Mouse (Mus musculus) brain, embryonic 18.5 days (tissue): ENCODE results near the gene Irf3.
A peak's percentile ranks its signal among the peaks of the same experiment; 100 is the strongest.

Source experiments
- DNase-seq: peaks from one replicate; pipeline ENCODE4 v3.0.0-alpha.2; 2012; ENCODE audit warnings: low read depth, low spot score

Irf3 gene

GRCm38 (mm10) chr7:44997231-44997939 is at the start of gene Irf3:
TSS of gene Irf3 (plus strand) at chr7:44997648.
- peak; percentile 94 for DNase-seq

GRCm38 (mm10) chr7:44949922-44950321 is 47.5 kb upstream of the Irf3 start:
- DNase-seq, result no peak

- DNase-seq, result no peak
Observed at GRCm38 (mm10) chr7:44951960-44952359, 45.5 kb upstream of the Irf3 start.

- DNase-seq, result peak; percentile 66
Observed at GRCm38 (mm10) chr7:44952611-44953306, 44.7 kb upstream of the Irf3 start.

GRCm38 (mm10) chr7:44953561-44953960 is 43.9 kb upstream of the Irf3 start:
- DNase-seq, result no peak

GRCm38 (mm10) chr7:44954091-44954885 is 43.2 kb upstream of the Irf3 start:
- no peak for DNase-seq

- no peak for DNase-seq
Observed at GRCm38 (mm10) chr7:44955628-44956027, 41.8 kb upstream of the Irf3 start.

- no peak for DNase-seq
Observed at GRCm38 (mm10) chr7:44956266-44956665, 41.2 kb upstream of the Irf3 start.

GRCm38 (mm10) chr7:44957183-44957835 is 40.1 kb upstream of the Irf3 start:
- DNase-seq, result no peak

- no peak for DNase-seq
Observed at GRCm38 (mm10) chr7:44958208-44958607, 39.2 kb upstream of the Irf3 start.

GRCm38 (mm10) chr7:44959281-44959680 is 38.2 kb upstream of the Irf3 start:
- no peak for DNase-seq

- no peak for DNase-seq
Observed at GRCm38 (mm10) chr7:44959874-44960511, 37.5 kb upstream of the Irf3 start.

GRCm38 (mm10) chr7:44960512-44960910 is 36.9 kb upstream of the Irf3 start:
- no peak for DNase-seq

- DNase-seq, result no peak
Observed at GRCm38 (mm10) chr7:44962337-44962736, 35.1 kb upstream of the Irf3 start.

GRCm38 (mm10) chr7:44962831-44963230 is 34.6 kb upstream of the Irf3 start:
- no peak for DNase-seq

GRCm38 (mm10) chr7:44964990-44965389 is 32.5 kb upstream of the Irf3 start:
- DNase-seq, result no peak

GRCm38 (mm10) chr7:44965975-44966374 is 31.5 kb upstream of the Irf3 start:
- DNase-seq, result no peak

GRCm38 (mm10) chr7:44966638-44967037 is 30.8 kb upstream of the Irf3 start:
- no peak for DNase-seq

- DNase-seq, result peak; percentile 87
Observed at GRCm38 (mm10) chr7:44970231-44970691, 27.2 kb upstream of the Irf3 start.

- DNase-seq, result no peak
Observed at GRCm38 (mm10) chr7:44971142-44971541, 26.3 kb upstream of the Irf3 start.

- DNase-seq, result no peak
Observed at GRCm38 (mm10) chr7:44973415-44974130, 23.9 kb upstream of the Irf3 start.
